Mouse (Mus musculus): ENCODE data around the gene Olfr1426.
"Not testable (repeated sequence)": the region's sequence is repeated elsewhere in the genome, so short reads cannot be mapped to it uniquely, and the experiment has no call there.

Gene Olfr1426

DNA sequence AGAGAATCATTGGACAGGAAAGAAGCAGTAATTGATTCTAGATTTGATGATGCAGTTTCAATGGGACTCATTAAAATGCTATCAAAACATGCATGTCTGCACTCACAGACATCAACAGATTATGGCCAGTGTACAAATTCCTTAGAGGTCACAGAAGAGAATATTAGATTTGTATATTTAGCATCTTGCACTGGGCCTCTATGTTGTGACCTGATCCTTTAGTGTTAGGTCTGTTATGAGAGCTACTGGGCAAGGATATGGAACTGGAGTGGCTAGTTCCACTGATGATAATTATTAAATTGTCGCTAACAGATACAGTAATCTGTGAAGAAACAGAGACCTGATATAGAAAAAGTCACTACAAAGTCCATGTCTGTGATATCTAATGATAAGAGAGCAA, at the start of gene Olfr1426:
Olfr1426 (minus strand) TSS at position 101 of the 400 bp plus-strand sequence.
- no peak for DNase-seq (ENCODE audit: low read depth)

DNA sequence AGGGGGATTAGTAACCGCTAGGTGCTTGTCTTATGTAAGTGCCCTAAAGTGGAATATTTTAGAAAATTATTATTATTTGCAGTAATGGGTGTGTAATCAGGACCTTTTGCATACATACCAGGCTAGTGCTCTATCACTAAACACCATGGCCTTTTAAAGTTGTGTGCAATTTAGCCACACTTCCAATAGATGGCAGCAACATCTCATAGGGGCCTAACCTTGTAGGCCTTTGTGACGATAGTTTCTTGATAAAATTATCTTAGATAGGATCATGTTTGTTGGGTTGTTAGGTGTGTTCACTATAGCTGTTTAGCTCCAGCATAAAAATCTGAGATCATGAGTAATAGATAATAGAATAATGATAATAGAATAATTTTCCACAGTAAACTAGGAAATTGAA, 42.5 kb upstream of the Olfr1426 start:
- peak; percentile 70 for DNase-seq (ENCODE audit: low read depth)

DNA sequence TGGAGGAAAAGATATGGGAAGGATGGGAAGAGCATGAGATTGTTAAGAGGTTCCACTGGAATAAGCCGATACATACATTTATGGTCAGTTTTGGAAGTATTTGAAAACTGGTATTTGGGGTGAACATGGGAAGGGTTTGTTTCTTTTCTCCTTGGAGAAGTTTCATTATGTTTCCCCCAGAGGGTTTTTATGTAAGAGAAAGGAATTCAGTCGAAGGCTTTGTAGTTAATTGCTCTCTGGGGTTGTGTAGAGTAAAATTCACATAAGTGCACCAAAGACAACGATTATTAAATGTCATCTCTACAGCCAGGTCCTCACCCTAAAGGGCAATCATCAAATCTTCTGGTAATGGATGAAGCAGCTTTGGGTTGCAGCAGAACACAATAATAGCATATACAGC, 31.3 kb upstream of the Olfr1426 start, which contains the start of gene Olfr76:
Olfr76 (minus strand) TSS at position 101 of the 400 bp plus-strand sequence.
- no peak for DNase-seq (ENCODE audit: low read depth)

DNA sequence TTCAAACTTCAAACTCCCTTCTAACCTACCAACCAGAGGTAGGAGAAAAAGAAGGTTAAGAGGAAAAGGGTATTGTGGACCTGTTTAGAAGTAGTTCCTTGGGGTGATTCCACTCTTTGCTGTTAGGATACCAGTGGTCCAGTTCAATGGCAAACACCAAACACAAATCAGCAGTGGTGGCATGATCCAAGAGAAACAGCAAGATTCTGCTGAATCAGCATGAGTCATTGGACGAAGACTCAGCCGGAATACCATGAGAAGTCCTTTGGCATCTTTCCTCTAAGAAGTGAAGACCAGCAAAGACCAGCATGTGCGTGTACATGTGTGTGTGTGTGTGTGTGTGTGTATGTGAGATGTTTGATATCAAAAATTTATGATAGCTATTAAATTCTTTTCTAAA, 24.7 kb upstream of the Olfr1426 start:
- DNase-seq (ENCODE audit: low read depth), result peak; percentile 7

DNA sequence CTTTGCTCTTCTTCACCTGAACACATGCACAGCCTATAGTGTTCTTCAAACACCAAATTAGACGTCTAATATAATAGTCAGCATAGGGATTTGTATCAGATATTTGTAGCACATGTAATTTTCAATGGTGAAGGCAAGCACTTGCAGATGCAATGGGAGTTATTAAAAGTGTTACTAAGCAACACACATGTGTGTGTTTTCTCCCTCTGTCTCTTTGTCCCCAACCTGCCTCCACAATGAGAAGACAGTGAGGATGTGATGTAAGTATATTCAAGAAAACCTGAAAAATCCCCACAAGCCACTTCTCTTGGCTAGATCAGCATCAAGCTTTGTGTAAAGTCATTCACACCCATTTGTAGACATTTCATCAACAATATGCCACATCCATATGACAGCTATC, 24.0 kb upstream of the Olfr1426 start, which contains the start of gene Olfr1428:
Olfr1428 (minus strand) TSS at position 101 of the 400 bp plus-strand sequence.
- no peak for DNase-seq (ENCODE audit: low read depth)

DNA sequence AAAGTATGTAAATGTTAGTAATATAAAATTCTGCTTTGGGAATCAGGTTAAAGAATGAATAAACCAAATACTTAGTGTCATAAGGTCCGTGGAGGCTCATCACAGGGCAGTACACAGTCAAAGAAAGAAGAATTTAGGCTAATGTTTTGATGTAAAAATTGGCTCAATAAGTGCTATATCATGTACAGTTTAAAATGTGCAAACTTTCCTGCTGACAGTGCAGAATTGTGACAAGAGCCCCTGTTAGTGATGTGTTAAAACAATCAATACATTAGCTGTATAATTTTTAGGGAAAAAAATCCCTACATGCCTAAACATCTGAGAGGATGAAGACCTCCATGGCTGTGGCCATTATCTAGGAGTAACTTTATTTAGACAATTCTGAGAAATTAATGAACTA, 22.0 kb upstream of the Olfr1426 start:
- DNase-seq (ENCODE audit: low read depth), result no peak

DNA sequence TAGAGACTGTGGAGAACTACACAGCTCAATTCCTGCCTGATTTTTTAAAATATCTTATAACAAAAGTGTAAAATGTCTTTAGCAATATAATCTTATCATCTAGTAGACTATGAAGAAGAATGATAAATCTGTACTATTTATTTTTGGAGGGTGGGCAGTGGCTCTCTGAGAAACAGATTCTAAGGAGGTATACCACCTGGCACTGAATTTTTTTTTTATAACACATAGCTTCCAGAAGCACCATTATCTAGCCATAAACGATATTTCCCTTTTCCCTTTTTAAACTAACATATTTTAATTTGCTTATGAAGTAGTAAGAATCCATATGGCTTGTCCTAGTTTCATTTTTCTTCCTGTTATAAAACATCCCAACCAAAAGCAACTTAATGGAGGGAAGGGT, 12.7 kb upstream of the Olfr1426 start:
- no peak for DNase-seq (ENCODE audit: low read depth)

DNA sequence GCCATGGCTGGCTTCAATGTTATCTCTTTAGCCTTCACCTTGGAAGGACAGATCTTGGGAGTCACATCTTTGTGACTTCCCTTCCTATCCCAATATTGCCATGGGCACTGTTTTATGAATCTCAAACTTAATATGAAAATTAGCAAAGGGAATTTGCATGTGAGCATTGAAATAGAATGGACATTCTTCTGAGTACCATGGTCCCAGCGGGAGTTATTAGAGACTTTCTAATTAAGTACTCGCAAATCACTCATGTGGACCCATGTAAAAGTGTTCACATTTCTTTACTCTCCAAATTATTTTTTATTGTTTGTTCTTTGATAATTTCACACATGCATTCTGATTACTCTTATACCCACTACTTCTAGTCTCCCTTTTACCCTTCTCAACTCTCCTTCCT, 11.4 kb upstream of the Olfr1426 start, which contains the start of gene Olfr1427:
Olfr1427 (minus strand) TSS at position 101 of the 400 bp plus-strand sequence.
- DNase-seq (ENCODE audit: low read depth), result no peak

DNA sequence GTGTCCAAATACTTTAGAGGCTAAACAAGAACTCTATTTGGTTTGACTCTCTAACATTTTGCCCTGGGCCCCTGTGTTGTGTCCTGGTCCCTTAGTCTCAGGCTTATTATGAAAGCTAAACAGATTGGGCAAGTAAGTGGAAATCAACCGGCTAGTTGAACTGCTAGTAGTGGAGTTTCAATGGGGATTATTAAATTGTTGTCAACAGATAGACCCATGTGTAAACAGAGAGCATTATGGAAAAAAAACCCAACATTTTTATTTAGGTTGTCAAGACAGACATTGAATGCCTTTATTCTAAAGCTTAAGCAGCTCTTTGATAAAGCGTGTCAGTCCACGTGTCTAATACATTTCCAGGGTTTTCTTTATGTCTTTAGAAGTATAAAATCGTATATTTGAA, 14.2 kb downstream of the Olfr1426 start, which contains the start of gene Olfr1425:
Olfr1425 (minus strand) TSS at position 101 of the 400 bp plus-strand sequence.
- DNase-seq (ENCODE audit: low read depth), result not testable (repeated sequence)

DNA sequence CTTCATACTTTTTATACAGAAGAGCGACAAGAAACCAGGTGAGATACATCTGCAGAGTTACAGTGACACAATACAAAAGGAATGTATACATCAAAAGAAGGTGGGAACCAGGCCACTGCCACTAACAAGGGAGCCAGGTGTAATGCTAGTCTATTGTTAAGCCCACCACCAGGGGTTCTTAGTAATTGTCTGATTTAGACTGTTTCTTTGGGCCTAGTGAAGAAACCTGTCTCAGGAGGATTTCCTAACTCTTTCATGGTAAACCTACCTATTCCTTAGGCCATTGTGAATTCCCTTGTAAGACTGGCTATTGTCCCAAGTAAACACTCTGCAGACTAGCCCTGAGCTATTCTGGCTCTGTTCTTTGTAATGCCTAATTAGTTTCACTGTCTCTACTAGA, 22.3 kb downstream of the Olfr1426 start:
- not testable (repeated sequence) for DNase-seq (ENCODE audit: low read depth)

DNA sequence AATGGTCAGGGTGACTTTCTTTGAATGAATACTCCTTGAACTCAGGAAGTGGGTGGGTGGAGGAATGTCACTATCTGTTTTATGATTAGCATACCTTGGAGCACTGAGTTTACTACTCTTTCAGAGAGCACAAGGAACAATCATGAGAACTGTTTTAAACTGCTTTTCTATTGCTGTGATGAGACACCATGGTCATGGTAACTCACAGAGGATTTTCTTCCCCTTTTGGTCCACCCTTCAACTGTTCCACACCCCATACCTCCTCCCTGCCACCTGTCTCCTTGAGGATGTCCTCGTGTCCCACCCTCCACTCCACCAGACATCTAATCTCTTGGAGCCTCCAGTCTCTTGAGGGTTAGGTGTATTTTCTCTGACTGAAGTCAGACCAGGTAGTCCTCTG, 24.0 kb downstream of the Olfr1426 start:
- DNase-seq (ENCODE audit: low read depth), result not testable (repeated sequence)

DNA sequence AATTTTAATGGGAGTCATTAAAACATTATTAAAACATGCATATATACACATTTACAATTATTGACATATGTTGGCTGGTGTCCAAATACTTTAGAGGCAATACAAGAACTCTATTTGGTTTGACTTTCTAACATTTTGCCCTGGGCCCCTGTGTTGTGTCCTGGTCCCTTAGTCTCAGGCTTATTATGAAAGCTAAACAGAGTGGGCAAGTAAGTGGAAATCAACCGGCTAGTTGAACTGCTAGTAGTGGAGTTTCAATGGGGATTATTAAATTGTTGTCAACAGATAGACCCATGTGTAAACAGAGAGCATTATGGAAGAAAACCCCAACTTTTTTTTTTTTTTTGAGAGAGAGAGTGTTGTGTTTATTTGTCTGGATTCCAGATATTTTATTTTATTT, 29.2 kb downstream of the Olfr1426 start, which contains the start of gene Olfr1424:
Olfr1424 (minus strand) TSS at position 101 of the 400 bp plus-strand sequence.
- not testable (repeated sequence) for DNase-seq (ENCODE audit: low read depth)

DNA sequence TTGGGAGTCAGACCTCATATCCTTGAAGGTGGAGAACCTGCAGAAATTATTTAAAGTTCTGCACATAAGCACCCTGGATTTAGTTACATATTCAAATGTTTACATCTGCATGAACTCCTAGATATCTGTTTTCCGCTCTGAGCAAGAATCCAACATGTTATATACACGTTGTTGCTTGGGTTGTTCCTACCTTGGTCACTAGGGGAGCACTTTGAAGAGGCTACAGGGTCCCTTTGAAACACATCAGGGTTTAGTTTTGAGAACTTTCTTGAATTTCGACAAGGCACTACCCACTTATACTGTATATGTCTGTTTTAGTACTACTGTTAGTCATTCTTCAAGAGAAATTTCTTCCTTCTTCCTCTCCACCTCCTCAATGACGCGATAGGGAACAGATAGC, 48.6 kb downstream of the Olfr1426 start:
- DNase-seq (ENCODE audit: low read depth), result no peak

DNA sequence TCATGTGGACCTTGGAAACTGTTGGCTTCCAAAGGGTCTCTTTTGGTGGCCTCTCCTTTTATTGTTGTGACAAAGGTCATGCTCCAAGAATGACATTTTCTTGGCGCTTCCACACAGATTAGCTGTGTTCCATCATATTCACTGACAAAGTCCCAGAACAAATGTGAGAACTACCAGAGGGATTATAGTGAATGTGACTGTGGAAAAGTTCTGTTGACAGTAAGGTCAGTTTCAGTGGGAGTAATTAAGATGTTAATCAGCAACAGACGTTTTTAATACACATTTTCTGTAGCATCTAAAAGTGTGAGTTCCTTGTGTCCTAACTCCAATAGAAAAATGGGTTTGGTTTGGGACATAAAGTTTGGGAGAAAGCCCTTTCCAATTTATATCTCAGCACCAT, 50.6 kb downstream of the Olfr1426 start, which contains the start of gene Olfr1423:
Olfr1423 (minus strand) TSS at position 101 of the 400 bp plus-strand sequence.
- no peak for DNase-seq (ENCODE audit: low read depth)

DNA sequence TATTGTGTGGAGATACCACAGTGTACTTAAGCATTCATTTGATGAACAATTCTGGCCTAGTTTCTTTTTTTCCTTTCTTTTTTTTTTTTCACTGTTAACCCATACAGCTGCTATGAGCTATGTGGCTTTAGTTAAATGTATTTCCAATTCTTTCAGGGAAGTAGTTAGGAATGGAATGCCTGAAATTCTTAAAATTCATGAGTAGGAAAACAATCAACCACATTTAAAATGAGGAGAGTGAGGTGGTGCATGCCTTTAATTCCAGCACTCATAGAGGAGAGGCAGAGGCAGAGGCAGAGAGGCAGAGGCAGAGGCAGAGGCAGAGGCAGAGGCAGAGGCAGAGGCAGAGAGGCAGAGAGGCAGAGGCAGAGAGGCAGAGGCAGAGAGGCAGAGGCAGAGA, 54.1 kb downstream of the Olfr1426 start:
- DNase-seq (ENCODE audit: low read depth), result no peak

Data from NIH3T3 (cell line).